Mouse (Mus musculus): ENCODE measurements around the gene Psen2. TPM values are rescaled to one million over a fixed set of nuclear protein-coding genes. Genes with fewer than 3 reads are reported as not detected.

Psen2 gene
- polyA plus RNA-seq, 1 experiment from 2014 or later: 11.9 TPM

DNA sequence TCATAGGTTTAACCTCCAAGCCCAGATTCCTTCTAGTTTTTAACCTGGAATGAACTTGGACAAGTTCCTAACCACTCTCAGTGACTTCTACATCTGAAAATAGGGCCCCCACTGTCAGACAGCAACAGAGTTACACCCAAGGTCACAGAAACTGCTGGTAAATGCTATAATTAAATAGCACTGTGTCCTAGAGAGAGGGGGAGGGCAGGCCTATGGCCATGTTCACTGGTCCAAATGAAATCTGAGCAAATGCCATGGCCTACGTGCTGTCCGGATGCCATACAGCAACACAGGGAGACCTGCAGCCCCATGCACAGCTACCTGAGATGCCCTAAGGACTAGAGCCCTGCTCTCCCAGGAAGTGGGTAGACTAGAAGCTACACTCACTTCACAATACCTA lies 83.4 kb downstream of the Psen2 start:
- no peaks in the 10 kb centered on the region for H3K4me1 ChIP-seq (replicated peaks)
- H3K9me3 ChIP-seq: no peaks in the 10 kb centered on the region
- no peak overlapping the region for H3K4me2 ChIP-seq
- WGBS: 91% methylated on average over 2 of the region's 2 CpGs
- H3K9ac ChIP-seq: no peak overlapping the region
- H3K27me3 ChIP-seq: no peaks in the 10 kb centered on the region
- H3K4me3 ChIP-seq: no peak overlapping the region
- ATAC-seq (ENCODE audit: low read depth): no peak
- H3K27ac ChIP-seq (replicated peaks): no peak overlapping the region
- H3K36me3 ChIP-seq: no peaks in the 10 kb centered on the region

DNA sequence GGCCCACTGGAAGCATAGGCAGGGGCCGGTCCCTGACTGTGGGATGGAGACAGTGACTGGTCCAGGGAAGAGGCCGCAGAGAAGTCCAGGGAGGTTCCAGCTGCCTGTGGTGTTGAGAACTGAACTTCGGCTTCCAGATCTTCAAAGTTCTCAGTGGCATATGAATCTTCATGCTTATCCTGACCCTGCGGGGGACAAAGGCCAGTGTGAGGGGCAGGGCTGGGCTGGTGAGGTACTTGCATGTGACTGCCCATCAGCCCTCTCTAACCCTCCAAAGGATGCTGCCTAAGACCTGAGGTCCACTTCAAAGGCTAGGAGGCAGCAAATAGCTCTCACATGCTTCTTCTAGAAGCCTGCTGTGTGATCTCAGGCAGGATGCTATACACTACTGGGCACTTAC lies 84.1 kb downstream of the Psen2 start:
- H3K27ac ChIP-seq (replicated peaks): no peak overlapping the region
- H3K4me3 ChIP-seq: no peak overlapping the region
- H3K36me3 ChIP-seq: no peaks in the 10 kb centered on the region
- no peak overlapping the region for H3K4me2 ChIP-seq
- H3K9ac ChIP-seq: no peak overlapping the region
- H3K27me3 ChIP-seq: no peaks in the 10 kb centered on the region
- no peaks in the 10 kb centered on the region for H3K9me3 ChIP-seq
- no peak for ATAC-seq (ENCODE audit: low read depth)
- 92% methylated on average over 4 of the region's 4 CpGs for WGBS
- no peaks in the 10 kb centered on the region for H3K4me1 ChIP-seq (replicated peaks)

DNA sequence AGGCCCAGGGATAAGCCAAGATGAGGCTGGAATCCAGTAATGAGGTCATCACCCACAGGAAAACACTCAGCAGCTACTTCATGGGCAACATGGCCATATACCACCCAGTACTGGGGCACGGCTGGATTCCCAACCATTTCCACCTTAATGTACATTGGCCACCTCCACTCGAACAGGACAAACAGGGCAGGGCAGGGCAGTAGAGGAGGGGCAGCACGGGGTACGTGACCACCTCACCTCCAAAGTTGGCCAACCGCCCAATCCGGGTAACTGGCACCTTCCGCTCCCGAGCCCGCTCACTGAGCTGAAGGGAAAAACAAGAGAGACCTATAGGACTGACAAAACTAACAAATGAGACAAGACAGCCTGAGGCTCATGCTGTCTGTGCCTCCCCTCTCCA lies 84.9 kb downstream of the Psen2 start:
- Histone ChIP-seq H3K27ac (replicated peaks) (no peak overlapping the region), H3K9ac (no peak overlapping the region), H3K4me1 (replicated peaks) (no peaks in the 10 kb centered on the region), H3K9me3 (no peaks in the 10 kb centered on the region), H3K4me3 (no peak overlapping the region), H3K4me2 (no peak overlapping the region), H3K27me3 (no peaks in the 10 kb centered on the region), H3K36me3 (no peaks in the 10 kb centered on the region)
- WGBS: 91% methylated on average over 9 of the region's 9 CpGs
- no peak for ATAC-seq (ENCODE audit: low read depth)

Other genes starting within 250 kb of the Psen2 start
- 1.8 and 3.1 TPM in 2 replicates for gene Coq8a, start 63.8 kb downstream of the Psen2 start, polyA plus RNA-seq (2015; fragmentation: Nextera tagmentation; extraction: Ambion mirVana)
- gene Itpkb, start 67.0 kb upstream of the Psen2 start, polyA plus RNA-seq (2015; fragmentation: Nextera tagmentation; extraction: Ambion mirVana): 3.9 and 4.0 TPM in 2 replicates
- 5.5 and 5.6 TPM in 2 replicates for gene Stum, start 220.1 kb upstream of the Psen2 start, polyA plus RNA-seq (2015; fragmentation: Nextera tagmentation; extraction: Ambion mirVana)